8 mouse cellular contexts compared by ENCODE assay signal in the genomic region with DNA sequence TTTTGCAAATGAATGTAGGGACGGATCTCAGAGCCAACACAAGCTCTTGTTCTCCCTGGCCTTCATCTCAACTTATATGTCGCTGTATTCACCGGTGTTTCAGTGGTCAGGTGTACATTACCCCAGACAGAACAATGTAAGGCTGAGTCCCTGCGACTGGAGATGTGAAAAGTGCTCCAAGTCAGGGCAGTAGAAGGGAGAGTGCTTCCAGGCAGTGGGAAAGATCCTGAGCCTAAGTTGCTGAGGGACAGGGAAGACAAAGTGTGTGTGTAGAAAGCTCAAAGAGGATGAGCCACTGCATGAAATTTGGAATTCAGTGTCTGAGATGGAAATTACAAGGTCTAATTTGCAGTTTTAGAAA. TPM values are rescaled to one million over a fixed set of nuclear protein-coding genes. Genes with fewer than 3 reads are reported as not detected.
DNase-seq lines count a peak whose midpoint lies in the region; ATAC-seq and TF ChIP-seq lines count a peak whose summit lies in the region.

No protein-coding gene starts in this region.

- H3K4me2 ChIP-seq in hindbrain, embryonic 13.5 days, result peak overlapping the region; percentile 84
- H3K4me2 ChIP-seq in midbrain, embryonic 13.5 days (replicated peaks), result peak overlapping the region; percentile 91

- no peak for ATAC-seq in hindbrain, embryonic 13.5 days (ENCODE audit: low FRiP score)
- ATAC-seq in midbrain, embryonic 13.5 days, result 0 out of 2 replicates have a peak, but pooled peaks have one; percentile 1

- TF ChIP-seq POLR2A in kidney, adult 2 months (IDR thresholded peaks at IDR 0.05; ENCODE audit: low read depth, low read length), result no peak
- TF ChIP-seq POLR2A in bone marrow macrophage, adult 2 months (IDR thresholded peaks at IDR 0.05; ENCODE audit: borderline replicate concordance, low read depth, low read length), result no peak

- WGBS in kidney, adult 2 months, result 2% methylated on average over 4 of the region's 4 CpGs
- WGBS in hindbrain, embryonic 13.5 days, result 3% methylated on average over 4 of the region's 4 CpGs
- 4% methylated on average over 4 of the region's 4 CpGs for WGBS in midbrain, embryonic 13.5 days

- H3K4me3 ChIP-seq in kidney, adult 2 months (ENCODE audit: insufficient read depth, low read depth, low read length), result peak overlapping the region; percentile 67
- peak overlapping the region; percentile 86 for H3K4me3 ChIP-seq in bone marrow macrophage, adult 2 months (ENCODE audit: insufficient read depth, low read length)
- H3K4me3 ChIP-seq in hindbrain, embryonic 13.5 days, result peak overlapping the region; percentile 85
- peak overlapping the region; percentile 88 for H3K4me3 ChIP-seq in midbrain, embryonic 13.5 days (replicated peaks)

- no peaks in the 10 kb centered on the region for H3K36me3 ChIP-seq in kidney, adult 2 months (ENCODE audit: control insufficient read depth, insufficient read depth, low read length)
- no peaks in the 10 kb centered on the region for H3K36me3 ChIP-seq in hindbrain, embryonic 13.5 days
- no peaks in the 10 kb centered on the region for H3K36me3 ChIP-seq in midbrain, embryonic 13.5 days

- intact Hi-C loops in left cerebral cortex, postnatal 14 days (cut with DNase I), result loop anchor here (10.0 kb wide), 1 partner anchor 302 kb away; no protein-coding TSS in a partner anchor

- no peak for DNase-seq in kidney, adult 2 months
- no peak for DNase-seq in kidney, postnatal 4 days
- no peak for DNase-seq in urinary bladder, postnatal 36 days (ENCODE audit: low spot score in 2 of 2)
- no peak for DNase-seq in left cerebral cortex, postnatal 14 days (ENCODE audit: low spot score in 2 of 2)
- no peak for DNase-seq in frontal cortex, postnatal 10 days (ENCODE audit: low spot score in 2 of 2)

- 0 out of 2 replicates have a peak overlapping the region, but pooled peaks have one; percentile 8 for H3K27ac ChIP-seq in kidney, adult 2 months (ENCODE audit: insufficient read depth, low read depth, low read length)
- H3K27ac ChIP-seq in bone marrow macrophage, adult 2 months (ENCODE audit: insufficient read depth, low read depth, low read length), result peak overlapping the region; percentile 70
- H3K27ac ChIP-seq in hindbrain, embryonic 13.5 days, result peak overlapping the region; percentile 93
- no peak overlapping the region for H3K27ac ChIP-seq in midbrain, embryonic 13.5 days

- H3K9me3 ChIP-seq in hindbrain, embryonic 13.5 days, result no peaks in the 10 kb centered on the region
- no peaks in the 10 kb centered on the region for H3K9me3 ChIP-seq in midbrain, embryonic 13.5 days

- H3K27me3 ChIP-seq in kidney, adult 2 months (replicated peaks; ENCODE audit: control insufficient read depth, insufficient read depth, low read length), result no peaks in the 10 kb centered on the region
- H3K27me3 ChIP-seq in hindbrain, embryonic 13.5 days, result peaks cover 4% of the 10 kb centered on the region; the same call in 1 of the 2 replicates
- H3K27me3 ChIP-seq in midbrain, embryonic 13.5 days, result peaks cover 8% of the 10 kb centered on the region

- peak overlapping the region; percentile 87 for H3K9ac ChIP-seq in hindbrain, embryonic 13.5 days
- H3K9ac ChIP-seq in midbrain, embryonic 13.5 days (replicated peaks), result peak overlapping the region; percentile 88

- peaks cover 9% of the 10 kb centered on the region; the same call in 1 of the 2 replicates for H3K4me1 ChIP-seq in kidney, adult 2 months (ENCODE audit: control insufficient read depth, insufficient read depth, low read length)
- peaks cover 30% of the 10 kb centered on the region for H3K4me1 ChIP-seq in bone marrow macrophage, adult 2 months (ENCODE audit: control insufficient read depth, insufficient read depth, low read length)
- peaks cover 32% of the 10 kb centered on the region for H3K4me1 ChIP-seq in hindbrain, embryonic 13.5 days (replicated peaks)
- H3K4me1 ChIP-seq in midbrain, embryonic 13.5 days (replicated peaks), result peaks cover 23% of the 10 kb centered on the region

- TF ChIP-seq CTCF in kidney, adult 2 months (conservative IDR thresholded peaks at IDR 0.05; ENCODE audit: insufficient read depth, insufficient read length, low read depth, low read length), result no peak
- no peak for TF ChIP-seq CTCF in bone marrow macrophage, adult 2 months (IDR thresholded peaks at IDR 0.05; ENCODE audit: low read depth, low read length)

RNA-seq across cellular contexts. Expression of a gene that starts 0.7 kb away (rescaled TPM):
- 29.5 and 32.9 TPM in 2 replicates for polyA plus RNA-seq in kidney, adult 2 months (2012; rRNA removed)
- polyA plus RNA-seq in bone marrow macrophage, adult 2 months (2012; ENCODE audit: insufficient read depth, insufficient read length, missing spikeins), result 202 and 221 TPM in 2 replicates
- polyA plus RNA-seq in hindbrain, embryonic 13.5 days (2015; fragmentation: Nextera tagmentation; extraction: Ambion mirVana), result 77.1 and 84.1 TPM in 2 replicates
- polyA plus RNA-seq in midbrain, embryonic 13.5 days (2015; fragmentation: Nextera tagmentation; extraction: Ambion mirVana), result 75.1 and 79.3 TPM in 2 replicates
- total RNA-seq in left cerebral cortex, postnatal 14 days (2021), result 10 to 100 TPM; 54.2 to 68.5 TPM

RNA-seq across cellular contexts. Expression of a gene that starts 26.3 kb away (rescaled TPM):
- 6.1 and 9.5 TPM in 2 replicates for polyA plus RNA-seq in kidney, adult 2 months (2012; rRNA removed)
- 51.3 and 53.4 TPM in 2 replicates for polyA plus RNA-seq in bone marrow macrophage, adult 2 months (2012; ENCODE audit: insufficient read depth, insufficient read length, missing spikeins)
- polyA plus RNA-seq in hindbrain, embryonic 13.5 days (2015; fragmentation: Nextera tagmentation; extraction: Ambion mirVana), result 144 and 151 TPM in 2 replicates
- polyA plus RNA-seq in midbrain, embryonic 13.5 days (2015; fragmentation: Nextera tagmentation; extraction: Ambion mirVana), result 165 and 168 TPM in 2 replicates
- total RNA-seq in left cerebral cortex, postnatal 14 days (2021), result 10 to 100 TPM; 49.1 to 53.8 TPM

RNA-seq across cellular contexts. Expression of a gene that starts 42.4 kb away (rescaled TPM):
- polyA plus RNA-seq in kidney, adult 2 months (2012; rRNA removed), result 26.7 and 28.2 TPM in 2 replicates
- 14.5 and 15.5 TPM in 2 replicates for polyA plus RNA-seq in bone marrow macrophage, adult 2 months (2012; ENCODE audit: insufficient read depth, insufficient read length, missing spikeins)
- polyA plus RNA-seq in hindbrain, embryonic 13.5 days (2015; fragmentation: Nextera tagmentation; extraction: Ambion mirVana), result 25.7 and 27.9 TPM in 2 replicates
- polyA plus RNA-seq in midbrain, embryonic 13.5 days (2015; fragmentation: Nextera tagmentation; extraction: Ambion mirVana), result 27.5 and 30.0 TPM in 2 replicates
- total RNA-seq in left cerebral cortex, postnatal 14 days (2021), result 10 to 100 TPM; 35.0 to 37.1 TPM
